Mouse (Mus musculus): ENCODE data around the gene Aldoc. TPM values are rescaled to one million over a fixed set of nuclear protein-coding genes. Genes with fewer than 3 reads are reported as not detected.
A peak's percentile ranks its signal among the peaks of the same experiment; 100 is the strongest.

Gene Aldoc
- total and polyA plus RNA-seq, 2 experiments from 2014 or later = 15.1 to 32.5 TPM

GRCm38 (mm10) chr11:78324965-78325364 is 2.2 kb downstream of the Aldoc start:
- H3K9me3 ChIP-seq (replicated peaks; ENCODE audit: control insufficient read depth, low read length) = no peaks in the 10 kb centered on the region
- no peak for TF ChIP-seq CTCF (IDR thresholded peaks at IDR 0.05; ENCODE audit: low read depth)
- no peak for TF ChIP-seq EP300 (IDR thresholded peaks at IDR 0.05; ENCODE audit: low read depth)
- WGBS = 91% methylated on average over 12 of the region's 12 CpGs

GRCm38 (mm10) chr11:78327215-78327614 is 4.4 kb downstream of the Aldoc start:
- DNase-seq (ENCODE audit: low spot score) = no peak
- Histone ChIP-seq H3K4me1 (ENCODE audit: control insufficient read depth, insufficient read depth) (peaks cover 28% of the 10 kb centered on the region), H3K36me3 (replicated peaks; ENCODE audit: control insufficient read depth, insufficient read depth, low read length) (no peaks in the 10 kb centered on the region), H3K27ac (ENCODE audit: low read depth) (no peak overlapping the region), H3K4me3 (ENCODE audit: low read depth, low read length) (no peak overlapping the region), H3K9ac (replicated peaks; ENCODE audit: low read depth, low read length) (no peak overlapping the region), H3K27me3 (ENCODE audit: control insufficient read depth, insufficient read depth, low read length) (no peaks in the 10 kb centered on the region), H3K4me2 (ENCODE audit: low read depth, low read length) (no peak overlapping the region), H3K9me3 (replicated peaks; ENCODE audit: control insufficient read depth, low read length) (no peaks in the 10 kb centered on the region)
- no peak for ATAC-seq (ENCODE audit: insufficient read depth, low read depth)
- WGBS = 92% methylated on average over 4 of the region's 4 CpGs
- TF ChIP-seq EP300 (IDR thresholded peaks at IDR 0.05; ENCODE audit: low read depth) (no peak), CTCF (IDR thresholded peaks at IDR 0.05; ENCODE audit: low read depth) (no peak)

More at GRCm38 (mm10) chr11:78324965-78325364, 2.2 kb downstream of the Aldoc start:
- no peak overlapping the region for H3K9ac ChIP-seq (replicated peaks; ENCODE audit: low read depth, low read length)
- peaks cover 16% of the 10 kb centered on the region; the same call in 1 of the 2 replicates for H3K36me3 ChIP-seq (replicated peaks; ENCODE audit: control insufficient read depth, insufficient read depth, low read length)
- H3K27ac ChIP-seq (ENCODE audit: low read depth) = no peak overlapping the region
- no peaks in the 10 kb centered on the region for H3K27me3 ChIP-seq (ENCODE audit: control insufficient read depth, insufficient read depth, low read length)
- ATAC-seq (ENCODE audit: insufficient read depth, low read depth) = no peak
- no peak overlapping the region for H3K4me2 ChIP-seq (ENCODE audit: low read depth, low read length)
- H3K4me3 ChIP-seq (ENCODE audit: low read depth, low read length) = no peak overlapping the region
- peaks cover 28% of the 10 kb centered on the region for H3K4me1 ChIP-seq (ENCODE audit: control insufficient read depth, insufficient read depth)
- no peak for DNase-seq (ENCODE audit: low spot score)

- Histone ChIP-seq H3K36me3 (replicated peaks; ENCODE audit: control insufficient read depth, insufficient read depth, low read length) (no peaks in the 10 kb centered on the region), H3K9me3 (replicated peaks; ENCODE audit: control insufficient read depth, low read length) (no peaks in the 10 kb centered on the region), H3K4me2 (ENCODE audit: low read depth, low read length) (peak within 1 kb of the TSS; percentile 95), H3K27ac (ENCODE audit: low read depth) (peak within 1 kb of the TSS; percentile 49; the same call in 1 of the 2 replicates), H3K4me1 (ENCODE audit: control insufficient read depth, insufficient read depth) (peaks cover 22% of the 10 kb centered on the region), H3K4me3 (ENCODE audit: low read depth, low read length) (peak within 1 kb of the TSS; percentile 91), H3K27me3 (ENCODE audit: control insufficient read depth, insufficient read depth, low read length) (no peaks in the 10 kb centered on the region), H3K9ac (replicated peaks; ENCODE audit: low read depth, low read length) (peak within 1 kb of the TSS; percentile 86)
- ATAC-seq (ENCODE audit: insufficient read depth, low read depth) = peak; percentile 99
- DNase-seq (ENCODE audit: low spot score) = peak; percentile 95
- no peak; the same call in 1 of the 2 replicates for TF ChIP-seq CTCF (IDR thresholded peaks at IDR 0.05; ENCODE audit: low read depth)
- TF ChIP-seq EP300 (IDR thresholded peaks at IDR 0.05; ENCODE audit: low read depth) = no peak
- WGBS = 10% methylated on average over 37 of the region's 37 CpGs
These were observed 5.1 kb downstream of the Aldoc start, which contains the start of gene Pigs for GRCm38 (mm10) chr11:78327634-78328511. Gene Pigs (plus strand): TSS chr11:78328415.

- ATAC-seq (ENCODE audit: insufficient read depth, low read depth) = peak; percentile 50
- H3K36me3 ChIP-seq (replicated peaks; ENCODE audit: control insufficient read depth, insufficient read depth, low read length) = 0 out of 2 replicates have a peak, but pooled peaks cover 3% of the 10 kb centered on the region
- DNase-seq (ENCODE audit: low spot score) = no peak
- H3K27me3 ChIP-seq (ENCODE audit: control insufficient read depth, insufficient read depth, low read length) = no peaks in the 10 kb centered on the region
- peak overlapping the region; percentile 91 for H3K4me3 ChIP-seq (ENCODE audit: low read depth, low read length)
- no peak overlapping the region for H3K27ac ChIP-seq (ENCODE audit: low read depth)
- TF ChIP-seq CTCF (IDR thresholded peaks at IDR 0.05; ENCODE audit: low read depth) (no peak), EP300 (IDR thresholded peaks at IDR 0.05; ENCODE audit: low read depth) (no peak)
- under 1% methylated on average over 31 of the region's 41 CpGs for WGBS
- H3K4me1 ChIP-seq (ENCODE audit: control insufficient read depth, insufficient read depth) = peaks cover 14% of the 10 kb centered on the region; the same call in 1 of the 2 replicates
- peak overlapping the region; percentile 86 for H3K9ac ChIP-seq (replicated peaks; ENCODE audit: low read depth, low read length)
- H3K9me3 ChIP-seq (replicated peaks; ENCODE audit: control insufficient read depth, low read length) = no peaks in the 10 kb centered on the region
- peak overlapping the region; percentile 95 for H3K4me2 ChIP-seq (ENCODE audit: low read depth, low read length)
These were observed 5.8 kb downstream of the Aldoc start for GRCm38 (mm10) chr11:78328512-78329056.

GRCm38 (mm10) chr11:78332676-78333075 is 9.9 kb downstream of the Aldoc start:
- no peak for ATAC-seq (ENCODE audit: insufficient read depth, low read depth)
- Histone ChIP-seq H3K4me2 (ENCODE audit: low read depth, low read length) (no peak overlapping the region), H3K9ac (replicated peaks; ENCODE audit: low read depth, low read length) (no peak overlapping the region), H3K9me3 (replicated peaks; ENCODE audit: control insufficient read depth, low read length) (no peaks in the 10 kb centered on the region), H3K27ac (ENCODE audit: low read depth) (no peak overlapping the region), H3K4me3 (ENCODE audit: low read depth, low read length) (no peak overlapping the region), H3K27me3 (ENCODE audit: control insufficient read depth, insufficient read depth, low read length) (no peaks in the 10 kb centered on the region), H3K4me1 (ENCODE audit: control insufficient read depth, insufficient read depth) (peaks cover 9% of the 10 kb centered on the region; the same call in 1 of the 2 replicates), H3K36me3 (replicated peaks; ENCODE audit: control insufficient read depth, insufficient read depth, low read length) (peaks cover 18% of the 10 kb centered on the region)
- TF ChIP-seq EP300 (IDR thresholded peaks at IDR 0.05; ENCODE audit: low read depth) = no peak
- TF ChIP-seq CTCF (IDR thresholded peaks at IDR 0.05; ENCODE audit: low read depth) = no peak
- 93% methylated on average over 12 of the region's 12 CpGs for WGBS
- DNase-seq (ENCODE audit: low spot score) = no peak

Measured in heart, postnatal 0 days (tissue).